Mouse (Mus musculus) heart, adult 11 months (tissue): ENCODE measurements around the gene Cldn6.

ENCODE experiments used
- DNase-seq: peaks from one replicate; pipeline ENCODE4 v3.0.0; 2022

Gene Cldn6

DNA sequence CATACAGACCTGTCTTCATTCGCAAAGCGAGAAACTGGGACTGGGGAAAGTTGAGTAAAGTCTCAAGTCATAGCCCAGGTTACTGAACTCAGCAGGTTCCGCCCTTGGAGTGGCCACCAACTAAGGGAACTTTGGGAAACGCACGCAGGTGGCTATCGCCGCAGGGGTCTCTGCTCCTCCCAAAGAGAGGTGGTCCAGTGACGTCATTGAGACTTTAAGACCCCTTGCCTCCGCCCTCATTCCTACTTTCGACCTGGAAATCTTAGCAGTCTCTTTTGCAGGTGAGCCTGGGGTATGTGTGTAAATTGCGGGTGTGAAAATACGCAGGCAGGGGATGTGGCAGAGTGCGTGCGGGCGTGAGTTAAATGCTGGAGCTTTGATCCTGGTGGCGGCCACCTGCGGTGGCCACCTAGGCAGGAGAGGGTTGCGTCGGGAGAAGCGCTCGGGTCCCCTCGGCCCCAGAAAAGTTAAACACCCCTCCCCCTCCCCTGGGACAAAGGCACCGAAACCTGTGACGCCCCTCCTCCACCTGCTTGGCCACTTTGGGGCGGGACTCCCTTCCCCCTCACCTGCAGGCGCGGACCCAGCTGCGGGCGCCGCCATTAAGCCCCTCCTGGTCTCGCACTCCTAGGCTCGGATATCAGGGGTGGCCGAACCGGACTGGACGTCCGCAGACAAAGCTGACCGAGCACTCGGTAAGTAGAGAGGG, at the start of gene Cldn6:
Cldn6 (plus strand) TSS at position 123 of the 709 bp plus-strand sequence.
- peak; percentile 86 for DNase-seq

DNA sequence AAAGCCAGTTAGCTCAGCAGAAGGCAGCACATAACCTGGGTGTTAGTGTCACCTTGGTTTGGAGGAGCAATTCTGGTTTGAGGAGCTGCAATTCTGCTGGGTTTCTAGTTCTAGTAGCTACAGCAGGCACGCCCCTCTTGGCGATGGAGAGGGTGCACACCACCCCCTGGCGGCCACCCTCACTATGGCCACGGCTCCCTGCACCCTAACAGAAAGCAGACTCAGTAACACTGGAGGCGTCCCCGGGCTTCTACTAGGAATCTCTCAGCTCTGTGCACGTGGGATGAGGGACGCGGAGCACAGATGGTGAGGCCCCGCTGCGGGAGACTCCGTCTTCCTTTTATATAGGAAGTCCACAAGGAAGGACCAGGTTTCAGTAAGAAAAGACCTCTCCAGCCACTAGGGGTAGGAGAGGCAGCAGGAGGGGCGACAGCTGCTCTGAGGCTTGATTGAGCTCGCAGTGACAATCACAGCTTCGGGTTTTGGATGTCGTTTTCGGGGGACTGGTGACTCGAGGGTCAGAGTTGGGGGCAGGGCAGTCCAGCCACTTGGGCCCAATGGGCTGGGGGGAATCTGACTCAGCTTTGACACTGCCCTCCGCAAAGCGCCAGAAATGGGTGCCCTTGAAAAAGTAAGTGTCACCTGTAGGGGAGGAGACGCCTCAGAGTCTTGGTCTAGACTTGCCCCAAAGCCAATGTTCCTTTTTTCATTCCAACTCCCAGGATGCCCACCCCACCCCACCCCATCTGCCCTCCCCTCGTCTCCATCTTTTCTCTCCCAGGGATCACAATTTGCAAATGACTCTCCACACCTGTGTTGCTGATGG, 48.6 kb upstream of the Cldn6 start:
- peak; percentile 97 for DNase-seq

DNA sequence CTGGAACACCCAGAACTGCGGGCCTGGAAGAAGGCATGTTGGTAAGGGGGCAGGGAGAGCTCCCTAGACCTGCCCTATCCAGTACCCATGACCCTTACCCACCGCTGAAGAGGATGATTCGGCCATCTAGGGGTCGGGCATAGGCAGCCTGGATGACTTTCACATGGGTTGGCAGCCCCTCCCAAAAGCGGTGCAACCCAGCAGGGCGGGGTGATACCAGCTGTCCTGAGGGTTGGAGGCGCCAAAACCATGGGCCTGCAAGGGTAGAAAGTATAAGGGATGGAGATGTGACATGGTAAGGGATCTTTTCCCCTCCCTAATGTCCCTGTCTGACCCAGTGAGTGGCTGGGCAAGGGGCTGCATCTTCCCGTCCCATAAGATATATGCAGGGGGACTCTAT, 47.8 kb upstream of the Cldn6 start:
- no peak for DNase-seq

DNA sequence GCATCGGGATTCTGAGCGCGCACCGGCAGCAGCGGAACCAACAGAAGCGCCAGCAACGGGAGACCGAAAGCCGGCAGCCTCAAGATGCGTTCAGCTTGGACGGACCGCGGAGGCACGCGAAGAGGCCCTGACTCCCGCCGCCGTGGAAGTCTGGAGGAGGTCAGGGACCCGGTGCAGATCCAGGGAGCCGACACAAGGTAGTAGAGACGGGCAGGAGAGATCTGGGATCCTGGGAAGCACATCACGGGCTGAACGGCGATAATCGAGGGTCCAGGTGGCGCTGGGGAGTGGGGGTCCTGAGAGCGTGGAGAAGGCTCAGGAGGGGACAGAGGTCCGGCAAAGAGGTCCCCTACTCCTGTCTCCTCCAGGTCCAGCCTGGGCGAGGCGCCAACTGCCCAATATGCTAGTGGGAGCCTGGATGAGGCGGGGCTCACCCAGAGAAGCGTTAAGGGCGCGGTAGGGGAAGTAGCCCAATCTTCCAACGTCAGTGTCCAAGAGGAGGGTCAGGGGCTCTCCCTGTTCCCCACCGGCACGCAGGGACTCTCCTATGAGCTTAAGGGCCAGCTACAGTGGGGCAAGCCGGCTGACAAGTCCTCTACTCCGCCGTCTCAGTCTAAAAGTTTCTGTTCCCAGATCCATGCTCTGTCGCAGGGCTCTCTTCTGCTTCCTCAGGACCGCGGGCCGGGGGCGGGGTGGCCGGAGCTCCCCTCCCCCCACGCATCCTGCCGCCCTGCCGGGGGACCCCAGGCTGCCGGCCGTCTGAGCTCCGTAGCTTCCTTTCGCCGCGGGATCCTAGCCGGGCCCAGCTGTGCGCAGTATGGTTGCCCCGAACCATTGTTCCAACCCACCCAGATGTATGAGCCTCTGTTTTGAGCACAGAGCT, 34.2 kb upstream of the Cldn6 start, which contains the start of gene Mmp25:
Mmp25 (minus strand) TSS at position 665 of the 883 bp plus-strand sequence.
- no peak for DNase-seq

DNA sequence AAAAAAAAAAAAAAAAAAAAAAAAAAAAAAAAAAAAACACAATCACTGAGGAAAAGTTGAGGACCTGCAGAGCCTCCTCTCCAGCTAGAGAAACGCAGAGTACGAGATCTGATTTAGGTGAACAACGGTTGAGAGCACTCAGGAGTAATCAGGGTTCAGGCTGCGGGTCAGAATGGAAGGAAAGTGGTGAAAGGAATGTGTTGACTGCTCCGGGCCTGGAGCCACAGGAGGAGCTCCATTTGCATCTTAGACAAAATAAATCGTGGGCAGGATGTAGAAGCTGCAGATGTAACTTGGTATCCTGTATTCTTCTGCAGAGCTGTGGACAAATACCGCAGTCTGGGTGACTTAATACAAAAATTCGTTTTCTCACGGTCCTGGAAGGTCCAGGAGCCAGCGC, 33.2 kb upstream of the Cldn6 start:
- DNase-seq, result no peak

DNA sequence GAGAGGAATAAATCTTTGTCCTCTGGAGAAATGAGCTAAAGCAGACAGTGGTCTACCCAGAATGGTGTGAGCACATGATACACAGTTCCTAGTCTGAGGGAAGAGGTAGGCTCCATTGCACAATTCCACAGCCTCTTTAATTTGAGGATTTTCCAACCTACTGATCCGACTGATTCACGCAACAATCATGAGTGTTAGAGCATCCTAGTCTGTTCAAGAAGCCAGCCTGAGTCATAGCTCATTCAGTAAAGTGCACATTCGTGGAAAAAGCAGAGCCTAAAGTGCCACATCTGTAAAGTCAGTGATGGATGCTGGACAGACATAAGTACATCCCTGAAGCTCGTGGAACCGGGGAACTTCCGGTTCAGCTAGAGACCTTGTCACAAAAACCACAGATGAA, 27.7 kb upstream of the Cldn6 start:
- DNase-seq, result no peak

DNA sequence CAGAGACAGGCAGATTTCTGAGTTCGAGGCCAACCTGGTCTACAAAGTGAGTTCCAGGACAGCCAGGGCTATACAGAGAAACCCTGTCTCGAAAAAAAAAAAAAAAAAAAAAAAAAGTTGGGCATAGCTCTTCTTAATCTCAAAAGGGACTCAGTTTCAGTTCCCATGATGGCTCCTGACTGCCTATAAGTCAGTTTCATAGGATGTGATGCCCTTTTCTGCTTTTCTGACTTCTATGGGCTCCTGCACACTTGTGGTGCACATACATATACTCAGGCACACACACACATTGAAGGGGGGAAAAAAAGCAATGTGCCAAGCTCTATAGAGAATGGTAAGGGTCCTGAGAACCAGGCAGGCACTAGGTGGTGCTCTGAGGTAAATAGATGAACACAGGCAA, 25.7 kb upstream of the Cldn6 start:
- DNase-seq, result no peak

DNA sequence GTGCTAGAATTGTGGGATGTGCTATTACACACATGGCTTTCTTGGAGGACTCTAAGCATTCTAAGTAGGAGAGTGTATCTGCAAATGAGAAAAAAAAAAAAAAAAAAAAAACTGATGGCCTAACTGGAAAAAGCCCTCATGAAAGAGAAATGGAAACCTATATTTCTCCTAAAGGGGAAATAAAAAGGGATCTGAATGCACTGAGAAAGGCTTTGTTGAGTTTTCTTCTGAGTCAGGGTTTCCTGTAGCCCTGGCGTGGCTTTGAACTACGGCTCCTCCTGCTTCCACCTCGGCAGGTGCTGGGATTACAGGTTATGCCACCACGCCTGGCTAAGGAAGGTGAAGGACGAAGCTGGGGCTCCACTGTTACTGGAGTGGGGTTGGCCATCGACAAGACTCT, 25.0 kb upstream of the Cldn6 start:
- DNase-seq, result no peak

DNA sequence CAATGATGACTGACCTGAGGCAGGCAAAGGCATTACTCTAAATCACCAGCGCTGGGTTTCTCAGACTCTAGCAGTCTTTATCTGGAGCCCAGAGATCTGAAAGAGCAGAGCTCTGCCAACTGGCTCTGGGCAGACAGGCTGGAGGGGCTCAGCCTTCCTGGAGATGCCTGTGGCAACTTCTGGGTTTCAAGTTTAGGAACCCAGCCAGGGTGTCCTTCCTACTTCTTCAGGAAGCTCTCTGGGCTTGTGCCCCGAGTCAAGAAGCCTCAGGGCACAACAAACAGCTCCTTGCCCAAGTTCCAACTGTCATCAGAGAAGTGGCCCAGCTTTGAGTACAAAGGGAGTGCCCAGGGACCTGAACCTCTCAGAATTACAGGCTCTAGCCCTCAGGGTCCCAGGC, 24.6 kb upstream of the Cldn6 start:
- no peak for DNase-seq

DNA sequence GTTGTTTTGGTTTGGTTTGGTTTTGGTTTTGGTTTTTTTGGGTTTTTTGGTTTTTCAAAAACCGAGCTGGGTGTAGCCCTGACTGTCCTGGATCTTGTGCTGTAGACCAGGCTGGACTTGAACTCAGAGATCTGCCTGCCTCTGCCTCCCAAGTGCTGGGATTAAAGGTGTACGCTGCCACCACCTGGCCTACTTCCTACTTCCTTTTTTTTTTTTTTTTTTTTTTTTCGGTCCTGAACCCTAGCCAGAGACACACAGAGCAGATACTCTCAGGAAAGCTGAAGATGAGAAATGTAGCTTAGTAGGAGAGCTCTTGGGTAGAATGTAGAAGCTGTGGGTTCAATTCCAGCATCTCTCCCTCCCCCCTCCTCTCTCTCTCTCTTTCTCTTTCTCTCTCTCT, 20.6 kb upstream of the Cldn6 start:
- DNase-seq, result no peak

DNA sequence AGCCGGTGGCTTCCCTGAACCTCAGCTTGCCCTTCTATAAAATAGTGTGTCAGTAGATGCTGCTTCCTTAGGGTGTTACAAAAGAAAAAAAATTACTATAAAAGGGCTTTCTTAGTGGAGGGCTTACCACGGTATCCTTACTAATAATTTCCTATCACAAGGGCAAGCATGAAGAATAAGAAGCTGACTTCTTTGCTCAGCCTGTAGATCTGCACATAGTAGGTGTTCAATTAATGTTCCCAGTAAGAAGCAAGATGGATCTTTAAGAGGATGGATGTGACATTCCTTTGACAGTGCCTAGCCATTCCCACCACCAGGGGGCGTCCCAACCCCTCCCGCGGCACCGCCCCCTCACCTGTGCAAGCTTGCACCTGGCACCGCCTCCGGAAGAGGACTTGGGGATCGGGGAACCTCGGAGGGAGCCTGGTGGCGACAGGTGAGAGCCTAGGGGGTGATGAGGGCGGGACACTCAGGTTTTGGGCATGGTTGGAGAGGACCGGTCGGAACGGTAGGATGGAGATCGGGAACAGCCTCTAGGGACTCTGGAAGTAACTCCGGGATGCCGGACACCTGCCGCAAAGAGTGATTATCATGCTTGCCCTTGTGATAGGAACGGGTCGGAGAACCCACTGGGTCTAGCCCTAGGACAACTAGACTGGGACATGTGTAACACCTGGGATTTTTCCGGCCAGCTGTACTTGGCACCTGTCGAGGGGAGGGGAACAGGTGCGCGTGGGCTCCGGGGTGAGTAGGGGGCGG, 18.8 kb upstream of the Cldn6 start, which contains the start of gene Bicdl2:
Bicdl2 (plus strand) TSS at position 390 of the 759 bp plus-strand sequence.
- DNase-seq, result peak; percentile 89

DNA sequence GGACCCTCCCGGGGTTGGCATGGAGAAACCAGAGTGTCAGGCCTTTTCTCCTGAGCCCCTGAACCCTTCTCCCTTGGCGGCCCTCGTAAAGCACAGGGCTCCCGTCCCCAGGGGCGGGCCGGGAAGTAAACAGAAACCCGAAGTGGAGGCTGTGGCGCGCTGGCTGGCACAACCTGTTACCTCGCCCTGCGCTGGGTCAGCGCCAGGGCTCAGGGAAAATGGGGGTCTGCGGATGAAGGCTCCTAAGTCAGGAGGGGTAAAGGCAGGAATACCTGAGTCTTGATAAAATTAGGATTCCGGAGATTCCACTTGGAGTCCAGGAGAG, 18.2 kb upstream of the Cldn6 start:
- DNase-seq, result peak; percentile 87

DNA sequence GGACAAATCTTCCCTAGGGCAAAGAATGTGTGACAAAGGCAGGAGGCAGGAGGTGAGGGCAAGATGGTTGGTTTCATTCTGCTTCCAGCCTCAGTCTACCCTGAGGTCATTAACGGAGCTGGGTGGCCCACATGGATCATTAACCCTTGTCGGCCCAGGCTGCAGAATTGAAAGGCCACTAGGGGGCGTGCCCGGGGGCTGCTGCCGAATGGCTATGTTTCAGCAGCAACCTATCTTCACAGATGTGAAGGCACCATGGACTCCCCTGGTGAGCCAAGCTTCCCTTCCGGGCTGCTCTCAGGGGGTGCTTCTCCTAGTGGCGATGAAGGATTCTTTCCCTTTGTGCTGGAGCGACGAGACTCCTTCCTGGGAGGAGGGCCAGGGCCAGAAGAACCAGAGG, 17.5 kb upstream of the Cldn6 start:
- peak; percentile 88 for DNase-seq

DNA sequence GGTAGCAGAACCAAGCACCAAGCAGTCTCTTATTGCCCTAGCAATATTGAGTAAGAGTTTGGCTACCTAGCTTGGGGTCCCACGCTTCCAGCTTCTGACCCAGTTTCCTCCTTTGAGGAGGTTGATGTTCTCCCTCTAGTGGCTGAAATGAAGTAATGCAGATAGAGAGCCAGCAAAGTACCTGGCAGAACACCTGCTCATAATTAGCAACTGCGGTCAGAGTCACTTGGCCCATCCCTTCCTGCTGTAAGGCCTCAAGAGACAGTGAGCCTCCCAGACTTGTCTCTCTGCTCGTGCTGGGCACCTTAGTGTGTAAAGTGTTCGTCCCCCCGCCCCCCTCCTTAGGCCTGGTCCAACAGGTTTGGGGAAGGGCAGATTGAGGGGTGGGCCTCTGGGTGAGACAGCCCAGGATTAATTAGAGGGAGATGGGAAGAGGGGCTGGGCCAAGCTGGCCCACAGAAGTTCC, 14.5 kb upstream of the Cldn6 start:
- peak; percentile 90 for DNase-seq

DNA sequence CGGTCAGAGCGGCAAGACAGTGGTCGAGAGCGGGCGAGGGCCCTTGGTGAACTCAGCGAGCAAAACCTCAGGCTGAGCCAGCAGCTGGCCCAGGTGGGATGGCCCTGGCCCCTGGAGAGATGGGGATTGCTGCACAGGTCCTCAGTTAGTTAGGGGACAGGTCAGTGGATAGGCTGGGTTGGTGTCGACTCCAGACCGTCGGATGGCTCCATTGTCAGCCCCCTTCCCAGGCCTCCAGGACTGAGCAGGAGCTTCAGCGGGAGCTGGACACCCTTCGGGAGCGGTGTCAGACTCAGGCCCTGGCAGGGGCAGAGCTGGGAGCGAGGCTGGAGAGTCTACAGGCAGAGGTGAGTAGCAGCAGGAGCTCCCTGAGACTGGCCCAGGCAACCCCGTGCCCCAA, 13.5 kb upstream of the Cldn6 start:
- DNase-seq, result peak; percentile 91

DNA sequence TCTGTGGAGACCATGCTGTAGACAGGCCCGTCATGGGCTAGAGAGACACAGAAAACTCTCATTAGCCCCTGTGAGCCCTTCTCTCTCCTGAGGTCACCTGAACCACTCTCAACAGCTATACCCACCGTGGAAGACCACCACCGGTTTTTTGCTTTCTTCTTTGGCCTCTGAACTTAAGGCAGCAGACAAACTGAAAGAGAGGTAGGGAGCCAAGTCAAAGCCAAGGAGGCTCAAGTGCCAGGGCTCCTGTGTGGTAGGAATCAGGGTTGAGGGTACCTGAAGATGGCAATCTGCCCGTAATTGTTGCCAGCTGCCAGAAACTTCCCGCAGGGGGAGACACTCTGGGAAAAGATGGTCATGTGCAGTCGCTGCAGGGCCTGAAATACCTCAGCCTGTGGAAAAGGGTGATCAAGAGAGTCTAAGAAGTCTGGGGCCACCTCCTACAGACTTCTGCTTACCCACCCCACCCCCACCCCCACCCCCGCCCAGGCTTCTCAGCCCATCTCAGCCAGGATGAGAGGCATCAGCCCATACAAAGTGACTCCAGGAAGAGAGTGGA, 8.5 kb upstream of the Cldn6 start:
- DNase-seq, result peak; percentile 84

DNA sequence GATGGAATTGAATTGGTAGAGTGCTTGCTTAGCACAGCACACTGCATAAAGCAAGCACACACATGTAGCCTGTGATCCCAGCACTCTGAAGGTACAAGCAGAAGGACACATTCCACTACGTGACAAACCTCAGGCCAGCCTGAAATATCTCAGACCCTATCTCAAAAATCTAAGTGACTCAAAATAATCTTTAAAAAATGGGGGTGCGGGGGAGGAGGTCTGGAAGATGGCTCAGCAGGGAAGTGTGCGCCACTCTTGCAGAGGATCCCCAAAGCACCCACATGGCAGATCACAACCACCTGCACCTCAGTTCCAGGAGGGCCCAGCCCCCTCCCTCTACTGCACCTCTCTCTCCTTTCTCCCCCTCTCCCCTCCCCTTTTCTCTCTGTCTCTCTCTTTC, 7.5 kb upstream of the Cldn6 start:
- DNase-seq, result peak; percentile 86

DNA sequence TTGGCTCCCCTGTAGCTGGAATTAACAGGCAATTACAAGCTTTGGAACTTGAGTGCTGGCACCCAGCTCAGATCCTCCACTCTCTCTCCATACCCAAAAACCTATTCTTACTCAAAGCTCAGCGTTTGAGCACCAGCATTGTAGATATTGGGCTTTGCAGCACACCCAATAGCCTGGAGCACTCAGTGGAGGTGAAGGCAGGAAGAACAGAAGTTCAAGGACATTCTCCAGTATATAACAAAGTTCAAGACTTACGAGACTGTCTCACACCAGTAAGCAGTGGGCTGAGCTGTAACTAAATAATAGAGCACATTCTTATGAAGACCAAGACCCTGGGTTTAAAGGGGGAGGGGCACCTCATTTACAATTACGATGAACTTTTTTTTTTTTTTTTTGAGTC, 6.3 kb upstream of the Cldn6 start:
- peak; percentile 78 for DNase-seq

DNA sequence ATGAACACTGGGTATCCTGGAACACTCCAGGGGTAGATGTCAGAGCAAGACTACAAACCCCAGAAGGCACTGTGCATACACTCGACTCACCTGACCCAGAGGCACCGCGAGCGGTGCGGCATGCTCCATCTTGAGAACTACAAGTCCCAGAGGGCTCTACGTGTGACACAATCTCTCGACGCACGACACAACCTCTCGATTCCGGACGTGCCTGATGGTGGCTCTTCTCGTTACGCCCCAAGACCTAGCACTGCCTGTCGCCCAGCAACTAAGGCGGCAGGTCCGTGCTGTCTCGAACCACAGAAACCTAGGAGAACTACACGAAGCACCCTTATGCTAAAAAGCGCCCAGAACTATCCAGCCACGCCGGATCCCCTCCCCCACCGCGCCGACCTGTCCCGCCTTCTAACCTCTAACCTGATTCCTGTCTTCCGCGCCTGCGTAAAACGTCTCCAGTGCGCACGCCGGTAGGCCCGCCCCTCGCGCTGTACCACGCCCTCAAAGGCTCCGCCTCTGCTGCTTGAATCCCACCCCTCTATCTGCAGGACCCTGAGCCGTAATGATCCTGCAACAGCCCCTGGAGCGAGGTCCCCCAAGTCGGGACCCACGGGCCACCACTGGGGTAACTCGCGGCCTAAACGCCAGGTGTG, 5.5 kb upstream of the Cldn6 start, which contains the start of the genes Hcfc1r1 and Thoc6:
Hcfc1r1 (plus strand) TSS at position 173 of the 650 bp plus-strand sequence.
Thoc6 (minus strand) TSS at position 459 of the 650 bp plus-strand sequence.
- peak; percentile 99 for DNase-seq

DNA sequence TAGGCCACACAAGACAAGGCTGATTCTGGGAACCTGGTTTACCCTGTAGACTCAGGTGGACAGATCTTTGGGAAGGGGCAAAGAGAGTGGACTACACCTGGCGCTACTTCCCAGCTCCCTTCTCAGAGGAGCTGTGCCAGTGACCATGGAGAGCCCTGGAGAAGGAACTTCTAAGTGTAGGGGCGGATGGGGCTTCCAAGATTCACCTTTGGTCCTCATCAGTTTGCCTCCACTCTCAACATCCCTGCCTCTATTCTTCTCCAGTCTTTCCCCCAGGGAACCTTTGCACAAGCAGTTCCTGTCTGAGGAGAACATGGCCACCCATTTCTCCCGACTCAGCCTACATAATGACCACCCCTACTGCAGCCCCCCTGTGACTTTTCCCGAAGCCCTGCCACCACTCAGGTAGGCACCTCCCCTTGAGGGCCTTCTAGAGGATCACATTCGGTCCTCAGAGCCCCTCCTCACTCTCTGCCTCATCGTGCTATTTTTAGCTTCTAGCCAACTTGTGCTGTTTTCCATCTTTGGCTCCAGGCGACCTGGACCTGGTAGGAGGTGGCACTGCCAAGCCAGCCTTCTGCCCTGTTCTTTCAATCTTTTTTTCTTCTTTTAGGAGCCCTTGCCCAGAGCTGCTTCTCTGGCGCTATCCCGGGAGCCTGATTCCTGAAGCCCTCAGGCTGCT, 4.6 kb upstream of the Cldn6 start:
- DNase-seq, result peak; percentile 97

DNA sequence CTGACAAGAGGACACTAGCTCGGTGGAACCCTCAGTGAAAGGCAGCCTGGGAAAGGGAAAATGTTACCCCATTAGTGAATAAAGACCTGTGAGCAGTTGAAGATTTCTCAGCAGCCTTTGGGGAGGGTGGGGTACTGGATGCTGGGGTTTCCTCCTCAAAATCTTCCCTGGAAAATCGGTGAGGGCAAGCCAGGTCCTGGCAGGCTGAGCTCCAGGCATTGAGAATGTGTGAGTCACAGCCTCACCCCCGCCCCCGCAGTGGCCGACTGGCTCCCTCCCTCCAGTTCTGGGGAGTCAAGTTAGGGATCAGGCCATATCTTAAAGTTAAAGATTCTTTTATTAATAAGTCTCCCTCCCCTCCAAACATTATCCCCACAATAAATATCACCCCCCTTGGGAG, 3.9 kb upstream of the Cldn6 start:
- DNase-seq, result peak; percentile 96
